Mouse (Mus musculus) small intestine, adult 2 months (tissue): ENCODE results near the gene Setd3.

Experiments used
- CTCF ChIP-seq: fragments of 200-500 bp; IDR thresholded peaks from 2 replicates; pipeline ENCODE4 v1.5.1; 2012; ENCODE audit warnings: low read depth, mild to moderate bottlenecking, control low read depth, inconsistent platforms, low read length, moderate library complexity, mixed read lengths; ENCODE audit not compliant: insufficient replicate concordance, insufficient read length; ENCODE audit errors: extremely low read depth
- POLR2A ChIP-seq: fragments of 200-500 bp; IDR thresholded peaks from 2 replicates; pipeline ENCODE4 v1.6.1; 2012; ENCODE audit warnings: low read depth, mild to moderate bottlenecking, control low read depth, inconsistent platforms, low read length, moderate library complexity

GRCm38 (mm10) chr12:108133181-108133580, 45.9 kb downstream of the Setd3 start:
- TF ChIP-seq CTCF (no peak), POLR2A (no peak)
